Mouse (Mus musculus): ENCODE measurements around the gene Ksr2. TPM values are rescaled to one million over a fixed set of nuclear protein-coding genes. Genes with fewer than 3 reads are reported as not detected.

Gene Ksr2
- polyA plus RNA-seq, 1 experiment: 0.03 TPM

GRCm38 (mm10) chr5:117678371-117678770, 264.6 kb downstream of the Ksr2 start:
- Histone ChIP-seq H3K4me1 (no peaks in the 10 kb centered on the region), H3K9me3 (peaks cover 43% of the 10 kb centered on the region), H3K36me3 (replicated peaks; ENCODE audit: low read length) (no peaks in the 10 kb centered on the region), H3K4me3 (replicated peaks) (no peak overlapping the region), H3K27me3 (replicated peaks) (no peaks in the 10 kb centered on the region)
- TF ChIP-seq FLI1 (IDR thresholded peaks at IDR 0.05; ENCODE audit: low read length): no peak

GRCm38 (mm10) chr5:117682226-117682625, 268.4 kb downstream of the Ksr2 start:
- Histone ChIP-seq H3K4me1 (no peaks in the 10 kb centered on the region), H3K36me3 (replicated peaks; ENCODE audit: low read length) (no peaks in the 10 kb centered on the region), H3K4me3 (replicated peaks) (no peak overlapping the region), H3K9me3 (peaks cover 11% of the 10 kb centered on the region), H3K27me3 (replicated peaks) (no peaks in the 10 kb centered on the region)
- TF ChIP-seq FLI1 (IDR thresholded peaks at IDR 0.05; ENCODE audit: low read length) (no peak), GATA1 (IDR thresholded peaks at IDR 0.05; ENCODE audit: borderline replicate concordance, low read length) (no peak)

- H3K4me3 ChIP-seq (replicated peaks): no peak overlapping the region
- H3K36me3 ChIP-seq (replicated peaks; ENCODE audit: low read length): no peaks in the 10 kb centered on the region
- H3K9me3 ChIP-seq: 0 out of 2 replicates have a peak, but pooled peaks cover 7% of the 10 kb centered on the region
- H3K4me1 ChIP-seq: no peaks in the 10 kb centered on the region
- H3K27me3 ChIP-seq (replicated peaks): no peaks in the 10 kb centered on the region
- TF ChIP-seq GATA1 (IDR thresholded peaks at IDR 0.05; ENCODE audit: borderline replicate concordance, low read length) (no peak), FLI1 (IDR thresholded peaks at IDR 0.05; ENCODE audit: low read length) (no peak)
These were observed 270.7 kb downstream of the Ksr2 start for GRCm38 (mm10) chr5:117684491-117684890.

GRCm38 (mm10) chr5:117687770-117688352, 274.1 kb downstream of the Ksr2 start:
- no peak overlapping the region for H3K4me3 ChIP-seq (replicated peaks)
- H3K36me3 ChIP-seq (replicated peaks; ENCODE audit: low read length): no peaks in the 10 kb centered on the region
- peaks cover 5% of the 10 kb centered on the region; the same call in 1 of the 2 replicates for H3K9me3 ChIP-seq
- TF ChIP-seq GATA1 (IDR thresholded peaks at IDR 0.05; ENCODE audit: borderline replicate concordance, low read length): no peak
- TF ChIP-seq FLI1 (IDR thresholded peaks at IDR 0.05; ENCODE audit: low read length): no peak
- no peaks in the 10 kb centered on the region for H3K4me1 ChIP-seq
- no peaks in the 10 kb centered on the region for H3K27me3 ChIP-seq (replicated peaks)

- Histone ChIP-seq H3K4me3 (replicated peaks) (no peak overlapping the region), H3K4me1 (no peaks in the 10 kb centered on the region), H3K27me3 (replicated peaks) (no peaks in the 10 kb centered on the region), H3K9me3 (peaks cover 11% of the 10 kb centered on the region), H3K36me3 (replicated peaks; ENCODE audit: low read length) (no peaks in the 10 kb centered on the region)
- TF ChIP-seq FLI1 (IDR thresholded peaks at IDR 0.05; ENCODE audit: low read length) (no peak), GATA1 (IDR thresholded peaks at IDR 0.05; ENCODE audit: borderline replicate concordance, low read length) (no peak)
These were observed 274.9 kb downstream of the Ksr2 start for GRCm38 (mm10) chr5:117688738-117689137.

DNA sequence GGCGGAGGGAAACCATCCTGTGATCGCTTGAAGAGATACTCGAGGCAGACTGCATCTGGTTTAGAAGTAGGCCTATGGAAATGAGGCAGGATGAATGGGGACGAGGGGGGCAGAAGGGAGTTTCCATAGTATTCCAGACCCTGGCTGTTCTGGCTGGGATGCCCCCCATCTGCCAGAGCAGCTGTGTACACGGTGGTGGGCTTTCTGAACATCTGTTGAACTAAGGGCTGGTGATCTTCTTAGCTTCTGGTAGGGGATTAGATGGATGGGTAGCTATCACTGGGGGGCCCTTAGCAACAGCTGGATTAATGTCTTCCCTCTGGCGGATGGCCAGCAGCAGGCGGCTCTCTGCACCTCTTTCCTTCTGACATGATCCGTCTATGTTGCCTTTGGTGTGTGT, 276.0 kb downstream of the Ksr2 start:
- H3K4me3 ChIP-seq (replicated peaks): no peak overlapping the region
- H3K4me1 ChIP-seq: no peaks in the 10 kb centered on the region
- H3K9me3 ChIP-seq: peaks cover 19% of the 10 kb centered on the region
- no peaks in the 10 kb centered on the region for H3K36me3 ChIP-seq (replicated peaks; ENCODE audit: low read length)
- H3K27me3 ChIP-seq (replicated peaks): no peaks in the 10 kb centered on the region
- no peak for TF ChIP-seq FLI1 (IDR thresholded peaks at IDR 0.05; ENCODE audit: low read length)

GRCm38 (mm10) chr5:117691271-117691670, 277.5 kb downstream of the Ksr2 start:
- TF ChIP-seq GATA1 (IDR thresholded peaks at IDR 0.05; ENCODE audit: borderline replicate concordance, low read length): no peak
- TF ChIP-seq FLI1 (IDR thresholded peaks at IDR 0.05; ENCODE audit: low read length): no peak
- no peaks in the 10 kb centered on the region for H3K4me1 ChIP-seq
- no peaks in the 10 kb centered on the region for H3K36me3 ChIP-seq (replicated peaks; ENCODE audit: low read length)
- H3K27me3 ChIP-seq (replicated peaks): no peaks in the 10 kb centered on the region
- H3K4me3 ChIP-seq (replicated peaks): no peak overlapping the region
- peaks cover 32% of the 10 kb centered on the region for H3K9me3 ChIP-seq

DNA sequence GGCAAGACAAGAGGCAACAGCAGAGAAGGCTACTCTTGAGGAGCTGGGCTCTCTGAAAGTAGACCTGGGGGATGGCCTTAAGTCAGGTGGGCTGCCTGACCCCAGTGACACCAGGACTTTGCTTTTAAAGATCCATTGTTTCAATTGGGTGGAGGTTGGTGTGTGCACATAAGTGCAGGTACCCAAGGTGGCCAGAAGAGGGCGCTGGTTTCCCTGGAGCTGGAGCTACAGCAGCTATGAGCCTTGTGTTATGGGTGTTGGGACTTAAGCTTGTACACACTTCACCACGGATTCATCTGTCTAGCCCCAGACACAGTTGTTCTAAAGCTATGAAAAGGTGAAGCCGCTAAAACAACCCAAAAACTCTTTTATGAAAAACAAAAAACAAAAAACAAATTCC, 279.8 kb downstream of the Ksr2 start:
- TF ChIP-seq FLI1 (IDR thresholded peaks at IDR 0.05; ENCODE audit: low read length): no peak
- TF ChIP-seq GATA1 (IDR thresholded peaks at IDR 0.05; ENCODE audit: borderline replicate concordance, low read length): no peak
- Histone ChIP-seq H3K4me1 (no peaks in the 10 kb centered on the region), H3K9me3 (peaks cover 49% of the 10 kb centered on the region), H3K4me3 (replicated peaks) (no peak overlapping the region), H3K27me3 (replicated peaks) (no peaks in the 10 kb centered on the region), H3K36me3 (replicated peaks; ENCODE audit: low read length) (no peaks in the 10 kb centered on the region)

DNA sequence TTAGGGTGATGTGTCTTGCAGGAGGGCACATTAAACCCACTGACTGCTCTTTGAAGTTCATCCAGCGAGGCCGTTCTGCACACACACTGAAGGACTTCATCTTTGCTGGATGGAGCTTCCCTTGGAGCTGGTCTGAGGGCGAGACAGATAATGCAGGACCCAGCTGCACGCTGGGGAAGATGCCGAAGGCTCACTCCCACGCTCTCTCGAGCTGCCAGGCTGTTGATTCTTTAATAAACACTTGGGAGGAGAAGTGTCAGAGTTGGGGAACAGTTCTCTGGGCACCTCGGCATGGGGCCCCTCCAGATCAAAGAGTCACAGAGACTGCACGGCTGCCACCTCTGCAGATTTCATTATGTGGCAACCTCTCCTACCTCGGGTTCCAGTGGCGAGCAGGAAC, 280.8 kb downstream of the Ksr2 start:
- peaks cover 59% of the 10 kb centered on the region for H3K9me3 ChIP-seq
- TF ChIP-seq FLI1 (IDR thresholded peaks at IDR 0.05; ENCODE audit: low read length) (no peak), GATA1 (IDR thresholded peaks at IDR 0.05; ENCODE audit: borderline replicate concordance, low read length) (no peak)
- no peaks in the 10 kb centered on the region for H3K4me1 ChIP-seq

GRCm38 (mm10) chr5:117696366-117696765, 282.6 kb downstream of the Ksr2 start:
- no peak for TF ChIP-seq GATA1 (IDR thresholded peaks at IDR 0.05; ENCODE audit: borderline replicate concordance, low read length)
- TF ChIP-seq FLI1 (IDR thresholded peaks at IDR 0.05; ENCODE audit: low read length): no peak
- H3K9me3 ChIP-seq: peaks cover 62% of the 10 kb centered on the region
- no peak overlapping the region for H3K4me3 ChIP-seq (replicated peaks)
- no peaks in the 10 kb centered on the region for H3K36me3 ChIP-seq (replicated peaks; ENCODE audit: low read length)
- H3K4me1 ChIP-seq: no peaks in the 10 kb centered on the region
- no peaks in the 10 kb centered on the region for H3K27me3 ChIP-seq (replicated peaks)

More for the DNA sequence above, 280.8 kb downstream of the Ksr2 start:
- no peaks in the 10 kb centered on the region for H3K27me3 ChIP-seq (replicated peaks)
- no peak overlapping the region for H3K4me3 ChIP-seq (replicated peaks)
- H3K36me3 ChIP-seq (replicated peaks; ENCODE audit: low read length): no peaks in the 10 kb centered on the region

DNA sequence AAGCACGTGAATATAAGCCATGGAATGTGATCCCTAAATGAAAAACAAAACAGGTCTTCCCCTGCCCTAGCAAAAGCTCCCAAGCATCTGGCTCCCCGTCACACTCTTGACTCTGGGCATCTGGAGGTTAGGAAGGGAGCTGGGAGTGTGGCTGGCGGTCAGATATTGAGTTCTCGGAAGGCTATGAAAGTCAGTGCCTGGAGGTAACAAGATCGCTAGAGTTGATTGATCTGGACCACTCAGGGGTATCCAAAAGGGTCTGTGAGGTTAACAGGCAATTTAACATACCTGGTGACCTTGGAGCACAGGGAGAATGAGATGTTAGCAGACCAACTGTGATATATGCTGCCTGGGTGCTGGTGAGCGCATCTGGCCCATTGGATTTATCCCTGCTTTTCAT, 283.8 kb downstream of the Ksr2 start:
- Histone ChIP-seq H3K27me3 (replicated peaks) (no peaks in the 10 kb centered on the region), H3K4me1 (no peaks in the 10 kb centered on the region), H3K36me3 (replicated peaks; ENCODE audit: low read length) (no peaks in the 10 kb centered on the region), H3K9me3 (peaks cover 61% of the 10 kb centered on the region), H3K4me3 (replicated peaks) (peak overlapping the region; percentile 46)
- TF ChIP-seq FLI1 (IDR thresholded peaks at IDR 0.05; ENCODE audit: low read length) (no peak), GATA1 (IDR thresholded peaks at IDR 0.05; ENCODE audit: borderline replicate concordance, low read length) (no peak)
